Mouse (Mus musculus): ENCODE results near the gene Itpripl2. TPM values are rescaled to one million over a fixed set of nuclear protein-coding genes. Genes with fewer than 3 reads are reported as not detected.

The Itpripl2 gene
- polyA plus RNA-seq, 1 experiment from 2014 or later: 6.7 TPM

DNA sequence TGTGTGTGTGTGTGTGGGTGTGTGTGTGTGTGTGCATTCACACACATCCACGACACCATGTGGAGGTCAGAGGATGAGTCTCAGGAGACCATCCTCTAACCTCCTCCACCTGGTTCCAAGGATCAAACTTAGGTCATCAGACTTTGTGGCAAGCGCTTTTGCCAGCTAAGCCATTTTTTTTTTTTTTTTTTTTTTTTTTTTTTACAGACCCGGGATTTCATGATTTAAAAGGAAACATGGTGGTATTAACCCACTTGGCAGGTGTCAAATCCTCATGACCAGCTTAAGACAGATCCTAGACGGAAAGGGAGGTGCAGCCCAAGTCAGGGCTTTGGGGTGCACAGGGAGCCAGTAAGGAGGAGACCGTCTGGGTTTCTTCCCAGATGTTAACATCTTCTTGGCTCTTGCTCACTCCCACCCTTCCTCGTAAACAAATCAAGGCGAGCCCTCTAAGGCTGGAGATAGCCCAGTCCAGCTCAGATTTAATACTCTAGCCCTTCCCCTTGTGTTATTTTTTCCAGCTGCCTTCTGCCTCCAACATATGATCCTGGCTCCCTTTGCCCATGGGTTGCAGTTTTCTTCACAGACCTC, 47.8 kb downstream of the Itpripl2 start:
- 41% methylated on average over 7 of the region's 7 CpGs for WGBS
- Histone ChIP-seq H3K9ac (ENCODE audit: low read length) (no peak overlapping the region), H3K27me3 (ENCODE audit: control insufficient read depth, insufficient read depth, low read length) (no peaks in the 10 kb centered on the region), H3K4me2 (replicated peaks; ENCODE audit: low read depth) (no peak overlapping the region), H3K27ac (replicated peaks) (no peak overlapping the region), H3K4me1 (replicated peaks; ENCODE audit: control insufficient read depth, insufficient read depth) (no peaks in the 10 kb centered on the region), H3K4me3 (ENCODE audit: low read depth, low read length) (no peak overlapping the region), H3K36me3 (ENCODE audit: control insufficient read depth, insufficient read depth, low read length) (no peaks in the 10 kb centered on the region), H3K9me3 (ENCODE audit: control insufficient read depth, low read length) (no peaks in the 10 kb centered on the region)
- no peak for DNase-seq (ENCODE audit: low spot score)
- ATAC-seq (ENCODE audit: low FRiP score, low TSS enrichment): no peak
- TF ChIP-seq EP300 (optimal IDR thresholded peaks at IDR 0.05) (no peak), CTCF (IDR thresholded peaks at IDR 0.05; ENCODE audit: low read depth) (no peak)

DNA sequence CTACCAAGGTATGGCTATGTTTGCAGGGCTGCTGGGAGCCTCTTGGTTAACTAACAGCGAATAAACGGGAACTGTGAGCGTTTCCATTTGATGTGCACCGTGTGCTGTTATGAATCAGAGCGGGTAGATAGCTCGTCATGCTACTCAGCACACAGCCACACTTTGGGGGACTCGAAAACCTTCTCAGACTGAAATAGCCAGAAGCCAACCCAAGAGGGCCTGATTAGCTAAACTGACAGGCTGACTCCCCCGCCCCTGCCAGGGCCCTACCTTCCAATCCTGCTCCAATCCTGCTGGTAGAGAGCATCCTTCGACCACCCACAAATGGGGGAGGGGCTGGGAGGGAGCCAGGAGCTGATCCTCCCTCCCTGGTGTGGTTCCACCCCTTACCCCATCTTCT, 48.4 kb downstream of the Itpripl2 start:
- H3K4me3 ChIP-seq (ENCODE audit: low read depth, low read length): no peak overlapping the region
- no peak for ATAC-seq (ENCODE audit: low FRiP score, low TSS enrichment)
- no peak overlapping the region for H3K4me2 ChIP-seq (replicated peaks; ENCODE audit: low read depth)
- DNase-seq (ENCODE audit: low spot score): no peak
- H3K27ac ChIP-seq (replicated peaks): no peak overlapping the region
- no peaks in the 10 kb centered on the region for H3K4me1 ChIP-seq (replicated peaks; ENCODE audit: control insufficient read depth, insufficient read depth)
- WGBS: 13% methylated on average over 9 of the region's 9 CpGs
- H3K9me3 ChIP-seq (ENCODE audit: control insufficient read depth, low read length): no peaks in the 10 kb centered on the region
- H3K9ac ChIP-seq (ENCODE audit: low read length): no peak overlapping the region
- no peaks in the 10 kb centered on the region for H3K27me3 ChIP-seq (ENCODE audit: control insufficient read depth, insufficient read depth, low read length)
- H3K36me3 ChIP-seq (ENCODE audit: control insufficient read depth, insufficient read depth, low read length): no peaks in the 10 kb centered on the region
- no peak for TF ChIP-seq EP300 (optimal IDR thresholded peaks at IDR 0.05)
- TF ChIP-seq CTCF (IDR thresholded peaks at IDR 0.05; ENCODE audit: low read depth): no peak

DNA sequence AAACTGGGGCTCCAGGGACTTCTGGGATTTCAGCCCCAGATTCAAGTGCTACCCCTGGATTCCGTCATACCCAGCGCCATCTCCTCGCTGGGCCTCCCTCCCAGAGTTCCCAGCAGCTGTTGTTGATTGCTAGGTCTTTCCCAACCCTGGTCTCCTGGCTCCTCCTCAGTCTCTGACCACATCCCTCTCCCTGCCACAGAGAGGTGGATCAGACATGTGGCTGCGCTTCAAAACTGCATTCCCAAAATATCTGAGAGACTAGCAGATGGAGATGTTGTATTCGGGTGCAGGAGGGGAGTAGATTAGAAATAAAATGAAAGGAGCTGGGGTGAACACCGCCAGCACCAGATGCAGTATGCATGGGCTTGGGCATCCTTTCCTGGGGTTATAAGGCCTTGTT, 50.2 kb downstream of the Itpripl2 start:
- Histone ChIP-seq H3K4me1 (replicated peaks; ENCODE audit: control insufficient read depth, insufficient read depth) (no peaks in the 10 kb centered on the region), H3K9ac (ENCODE audit: low read length) (no peak overlapping the region), H3K36me3 (ENCODE audit: control insufficient read depth, insufficient read depth, low read length) (no peaks in the 10 kb centered on the region), H3K27me3 (ENCODE audit: control insufficient read depth, insufficient read depth, low read length) (no peaks in the 10 kb centered on the region), H3K4me3 (ENCODE audit: low read depth, low read length) (no peak overlapping the region), H3K9me3 (ENCODE audit: control insufficient read depth, low read length) (no peaks in the 10 kb centered on the region), H3K4me2 (replicated peaks; ENCODE audit: low read depth) (no peak overlapping the region), H3K27ac (replicated peaks) (no peak overlapping the region)
- TF ChIP-seq CTCF (IDR thresholded peaks at IDR 0.05; ENCODE audit: low read depth) (no peak), EP300 (optimal IDR thresholded peaks at IDR 0.05) (no peak)
- WGBS: 71% methylated on average over 6 of the region's 6 CpGs
- DNase-seq (ENCODE audit: low spot score) (no peak), ATAC-seq (ENCODE audit: low FRiP score, low TSS enrichment) (no peak)

DNA sequence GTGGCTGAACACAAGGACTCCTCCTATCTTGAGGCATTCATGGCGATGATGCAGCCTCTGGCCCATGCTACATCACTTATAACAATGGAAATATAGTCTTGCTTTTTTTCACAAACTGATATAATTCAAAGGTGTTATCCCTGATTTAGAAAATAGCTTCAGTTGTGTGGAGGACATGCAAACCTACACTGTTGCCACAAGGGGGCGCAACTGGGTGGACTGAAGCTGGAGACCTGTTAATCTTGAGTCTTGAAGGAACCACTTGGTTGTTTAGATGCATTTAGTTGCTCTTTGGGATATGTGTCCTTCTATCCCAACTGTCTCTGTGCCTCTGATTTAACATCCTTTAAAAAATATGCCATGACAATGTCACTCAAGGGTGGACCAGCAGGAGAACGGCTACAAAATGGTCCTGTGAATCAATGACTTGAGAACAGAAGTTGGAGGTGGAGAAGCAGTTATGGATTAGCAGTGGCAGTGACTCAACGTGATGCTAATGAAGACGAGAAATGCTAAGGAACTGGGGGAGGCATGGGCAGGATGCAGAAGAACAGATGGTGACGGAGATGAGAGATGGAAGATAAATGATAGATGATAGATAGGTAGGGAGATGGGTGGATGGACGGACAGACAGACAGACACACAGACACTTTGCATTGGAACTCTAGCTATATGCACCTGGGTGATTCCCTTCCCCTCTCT, 54.5 kb downstream of the Itpripl2 start:
- Histone ChIP-seq H3K4me1 (replicated peaks; ENCODE audit: control insufficient read depth, insufficient read depth) (no peaks in the 10 kb centered on the region), H3K9me3 (ENCODE audit: control insufficient read depth, low read length) (no peaks in the 10 kb centered on the region), H3K4me2 (replicated peaks; ENCODE audit: low read depth) (no peak overlapping the region), H3K9ac (ENCODE audit: low read length) (no peak overlapping the region), H3K36me3 (ENCODE audit: control insufficient read depth, insufficient read depth, low read length) (no peaks in the 10 kb centered on the region), H3K27ac (replicated peaks) (no peak overlapping the region), H3K4me3 (ENCODE audit: low read depth, low read length) (no peak overlapping the region), H3K27me3 (ENCODE audit: control insufficient read depth, insufficient read depth, low read length) (no peaks in the 10 kb centered on the region)
- no peak for ATAC-seq (ENCODE audit: low FRiP score, low TSS enrichment)
- peak; percentile 86 for TF ChIP-seq CTCF (IDR thresholded peaks at IDR 0.05; ENCODE audit: low read depth)
- TF ChIP-seq EP300 (optimal IDR thresholded peaks at IDR 0.05): no peak
- peak; percentile 66 for DNase-seq (ENCODE audit: low spot score)
- 57% methylated on average over 7 of the region's 7 CpGs for WGBS

Other genes starting within 250 kb of the Itpripl2 start
- 6.4 and 8.5 TPM in 2 replicates for gene Smg1, start 248.3 kb downstream of the Itpripl2 start, polyA plus RNA-seq (2015; fragmentation: Nextera tagmentation; extraction: Ambion mirVana)
- gene Syt17, start 43.8 kb downstream of the Itpripl2 start, polyA plus RNA-seq (2015; fragmentation: Nextera tagmentation; extraction: Ambion mirVana): 3.3 and 3.8 TPM in 2 replicates
- 83.6 and 86.9 TPM in 2 replicates for gene Coq7, start 41.4 kb upstream of the Itpripl2 start, polyA plus RNA-seq (2015; fragmentation: Nextera tagmentation; extraction: Ambion mirVana)
- 5.9 and 7.0 TPM in 2 replicates for gene Tmc7, start 92.8 kb upstream of the Itpripl2 start, polyA plus RNA-seq (2015; fragmentation: Nextera tagmentation; extraction: Ambion mirVana)
- 7.9 and 8.5 TPM in 2 replicates for gene Tmc5, start 105.3 kb upstream of the Itpripl2 start, polyA plus RNA-seq (2015; fragmentation: Nextera tagmentation; extraction: Ambion mirVana)
- gene Gde1, start 213.8 kb upstream of the Itpripl2 start, polyA plus RNA-seq (2015; fragmentation: Nextera tagmentation; extraction: Ambion mirVana): 204 and 212 TPM in 2 replicates
- gene Ccp110, start 220.6 kb upstream of the Itpripl2 start, polyA plus RNA-seq (2015; fragmentation: Nextera tagmentation; extraction: Ambion mirVana): 2.6 and 2.7 TPM in 2 replicates
- gene Vps35l, start 248.3 kb upstream of the Itpripl2 start, polyA plus RNA-seq (2015; fragmentation: Nextera tagmentation; extraction: Ambion mirVana): 31.2 and 32.7 TPM in 2 replicates